Mouse (Mus musculus): ENCODE results near the gene Slc39a11.

DNA sequence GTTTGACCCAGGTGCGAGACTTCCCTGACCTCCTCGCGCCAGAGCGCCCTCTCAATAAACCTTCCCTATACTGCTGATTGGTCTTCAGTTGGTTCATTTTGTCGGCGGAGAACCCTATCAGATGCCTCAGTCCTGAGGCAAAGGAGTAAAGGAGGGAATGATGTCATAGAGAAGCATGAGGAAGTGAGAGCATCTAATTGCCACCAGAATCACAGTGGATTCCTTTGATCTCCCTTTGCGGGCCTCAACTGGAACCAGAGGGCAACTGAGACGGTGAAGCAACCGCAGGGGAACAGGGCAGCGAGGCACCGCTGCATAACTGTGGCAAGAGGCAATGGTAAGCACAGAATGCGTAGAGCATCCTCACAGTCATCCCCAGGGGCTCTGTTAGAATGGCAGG, 11.2 kb downstream of the Slc39a11 start:
- TF ChIP-seq POLR2A (IDR thresholded peaks at IDR 0.05; ENCODE audit: borderline replicate concordance, extremely low read depth, low read depth, low read length) (no peak), CTCF (IDR thresholded peaks at IDR 0.05; ENCODE audit: insufficient read depth, low read length) (no peak)
